Mouse (Mus musculus) neural tube, embryonic 12.5 days (tissue): Measurements from ENCODE around the gene Arf3. TPM values are rescaled to one million over a fixed set of nuclear protein-coding genes. Genes with fewer than 3 reads are reported as not detected.

Source experiments
- ATAC-seq: fragments of 200-750 bp; cut with Nextera tagmentation; 2 replicates; pipeline ENCODE4 v1.8.0; 2017; ENCODE audit warnings: low read depth, mild to moderate bottlenecking, moderate TSS enrichment, moderate library complexity; ENCODE audit not compliant: low FRiP score
- H3K27ac ChIP-seq: fragments of 300-500 bp; sonication (generic); 2 replicates; pipeline ENCODE4 v1.5.1; 2016
- H3K27me3 ChIP-seq: fragments of 300-500 bp; sonication (generic); replicated peaks from 2 replicates; pipeline ENCODE4 v1.6.1; 2016; ENCODE audit warnings: mild to moderate bottlenecking
- H3K36me3 ChIP-seq: fragments of 300-500 bp; sonication (generic); 2 replicates; pipeline ENCODE4 v1.6.1; 2016; ENCODE audit warnings: mild to moderate bottlenecking
- H3K4me1 ChIP-seq: fragments of 300-500 bp; sonication (generic); 2 replicates; pipeline ENCODE4 v1.6.1; 2016
- H3K4me2 ChIP-seq: fragments of 300-500 bp; sonication (generic); replicated peaks from 2 replicates; pipeline ENCODE4 v1.6.1; 2016; ENCODE audit warnings: mild to moderate bottlenecking
- H3K4me3 ChIP-seq: fragments of 300-500 bp; sonication (generic); 2 replicates; pipeline ENCODE4 v1.5.1; 2016
- H3K9ac ChIP-seq: fragments of 300-500 bp; sonication (generic); 2 replicates; pipeline ENCODE4 v1.6.1; 2016; ENCODE audit warnings: mild to moderate bottlenecking
- H3K9me3 ChIP-seq: fragments of 300-500 bp; sonication (generic); 2 replicates; pipeline ENCODE4 v1.6.1; 2016; ENCODE audit warnings: mild to moderate bottlenecking
- WGBS: fragments of 180-500 bp; shearing (Covaris S2); methylation state at CpG from one replicate; pipeline ENCODE4 v1.1.7; 2016; 5-methylcytosine and 5-hydroxymethylcytosine counted together
- polyA plus RNA-seq: library from polyadenylated mRNA; unstranded; fragments of >200 nt; fragmentation: Nextera tagmentation; extraction: Ambion mirVana; gene quantifications from 2 replicates; pipeline ENCODE4 v1.2.1, GENCODE M21; 2016

Arf3 gene
- polyA plus RNA-seq, 1 experiment from 2014 or later, result 77.4 TPM

DNA sequence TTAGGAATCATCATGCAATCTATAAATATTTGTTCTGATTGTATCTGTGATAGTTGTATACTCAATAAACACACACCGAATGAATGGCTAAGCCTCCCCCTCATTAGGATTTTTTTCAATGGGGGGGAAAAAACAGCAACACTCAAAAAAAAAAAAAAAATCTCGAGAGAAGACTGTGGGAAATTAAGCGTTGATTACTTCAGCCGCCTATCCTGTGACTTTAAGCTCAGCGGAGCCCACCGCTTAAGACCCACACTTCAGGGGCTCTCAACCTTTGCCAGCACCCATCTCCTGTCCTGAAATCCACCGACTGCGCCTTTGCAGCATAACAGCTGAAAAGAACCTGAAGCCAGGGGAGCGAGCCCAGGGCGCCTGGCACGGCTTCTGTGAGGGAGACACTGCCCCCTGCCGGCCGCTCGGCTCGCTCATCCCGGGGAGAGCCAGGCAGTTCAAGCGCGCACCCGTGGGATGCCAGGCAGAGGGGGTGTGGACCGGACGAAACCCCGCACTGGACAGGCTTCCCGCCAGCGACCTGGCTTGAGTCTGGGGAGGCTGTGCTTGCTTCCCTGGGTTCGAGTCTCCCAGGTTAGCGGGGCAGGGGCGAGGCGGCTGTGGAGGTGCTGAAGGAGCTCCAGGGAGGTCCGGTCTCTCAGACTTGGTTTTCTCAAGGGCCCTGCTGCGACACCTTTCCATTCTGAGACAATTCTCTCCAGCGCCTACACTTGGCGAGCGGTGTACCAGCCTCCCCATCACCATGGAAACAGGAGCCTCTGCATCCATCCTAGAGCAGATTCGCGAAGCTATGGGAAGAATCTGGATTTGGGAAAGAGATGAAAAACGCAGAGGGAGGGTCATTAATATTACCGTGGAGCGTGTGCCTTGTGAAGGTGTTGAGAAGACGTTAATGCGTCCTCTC, 63.6 kb downstream of the Arf3 start:
- WGBS, result 7% methylated on average over 40 of the region's 40 CpGs
- Histone ChIP-seq H3K27me3 (peaks cover 36% of the 10 kb centered on the region), H3K27ac (no peak overlapping the region), H3K9me3 (no peaks in the 10 kb centered on the region), H3K4me3 (peak overlapping the region; percentile 33), H3K4me2 (peak overlapping the region; percentile 63), H3K9ac (peak overlapping the region; percentile 22; the same call in 1 of the 2 replicates), H3K4me1 (no peaks in the 10 kb centered on the region), H3K36me3 (no peaks in the 10 kb centered on the region)
- ATAC-seq, result peak; percentile 74; the same call in 1 of the 2 replicates

DNA sequence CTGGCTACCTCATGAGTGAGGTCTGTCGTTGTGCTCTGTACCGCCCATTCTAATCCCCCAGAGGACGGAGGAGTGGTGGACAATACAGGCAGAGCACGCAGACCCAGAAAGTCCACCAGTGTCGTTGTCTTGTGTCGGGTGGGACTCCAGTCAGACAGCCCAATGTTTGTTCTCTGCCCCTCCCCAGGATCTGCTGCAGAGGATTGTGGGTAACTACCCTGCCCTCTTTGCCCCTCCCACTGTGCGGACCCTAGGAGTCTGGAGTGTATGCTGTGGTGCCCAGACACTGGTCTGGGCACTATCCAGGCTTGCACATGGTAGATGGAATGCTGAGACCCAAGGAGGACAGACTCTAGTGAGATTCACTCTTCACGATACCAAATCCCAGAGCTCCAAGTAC, 66.8 kb downstream of the Arf3 start:
- H3K4me1 ChIP-seq, result peaks cover 10% of the 10 kb centered on the region
- H3K27me3 ChIP-seq, result peaks cover 17% of the 10 kb centered on the region
- no peak for ATAC-seq
- no peak overlapping the region for H3K27ac ChIP-seq
- H3K9me3 ChIP-seq, result no peaks in the 10 kb centered on the region
- H3K9ac ChIP-seq, result no peak overlapping the region
- H3K4me3 ChIP-seq, result no peak overlapping the region
- 0 out of 2 replicates have a peak overlapping the region, but pooled peaks have one; percentile 9 for H3K4me2 ChIP-seq
- H3K36me3 ChIP-seq, result no peaks in the 10 kb centered on the region
- WGBS, result 57% methylated on average over 8 of the region's 8 CpGs

DNA sequence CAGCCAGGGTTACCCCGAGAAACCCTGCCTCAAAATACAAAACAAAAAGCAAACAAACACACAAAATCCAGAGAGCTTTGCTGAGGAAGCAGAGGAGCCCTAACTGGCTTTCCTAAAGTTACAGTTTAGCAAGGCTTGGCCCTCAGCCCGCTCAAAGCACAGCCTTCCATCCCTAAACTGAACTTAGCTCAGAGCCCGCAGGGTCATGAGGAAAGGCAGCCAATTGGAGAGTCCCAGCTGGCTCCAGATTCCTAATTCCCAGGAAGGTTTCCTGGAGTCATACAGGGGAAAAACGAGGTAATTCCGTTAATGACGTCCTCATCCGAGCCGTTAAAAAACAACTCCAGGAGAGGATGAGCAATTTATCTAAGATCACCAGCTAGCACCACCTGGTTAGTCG, 67.3 kb downstream of the Arf3 start:
- Histone ChIP-seq H3K9ac (no peak overlapping the region), H3K4me3 (no peak overlapping the region), H3K27ac (no peak overlapping the region), H3K27me3 (peaks cover 12% of the 10 kb centered on the region), H3K4me2 (no peak overlapping the region), H3K9me3 (no peaks in the 10 kb centered on the region), H3K36me3 (no peaks in the 10 kb centered on the region), H3K4me1 (peaks cover 15% of the 10 kb centered on the region)
- ATAC-seq, result no peak
- WGBS, result 45% methylated on average over 9 of the region's 9 CpGs

DNA sequence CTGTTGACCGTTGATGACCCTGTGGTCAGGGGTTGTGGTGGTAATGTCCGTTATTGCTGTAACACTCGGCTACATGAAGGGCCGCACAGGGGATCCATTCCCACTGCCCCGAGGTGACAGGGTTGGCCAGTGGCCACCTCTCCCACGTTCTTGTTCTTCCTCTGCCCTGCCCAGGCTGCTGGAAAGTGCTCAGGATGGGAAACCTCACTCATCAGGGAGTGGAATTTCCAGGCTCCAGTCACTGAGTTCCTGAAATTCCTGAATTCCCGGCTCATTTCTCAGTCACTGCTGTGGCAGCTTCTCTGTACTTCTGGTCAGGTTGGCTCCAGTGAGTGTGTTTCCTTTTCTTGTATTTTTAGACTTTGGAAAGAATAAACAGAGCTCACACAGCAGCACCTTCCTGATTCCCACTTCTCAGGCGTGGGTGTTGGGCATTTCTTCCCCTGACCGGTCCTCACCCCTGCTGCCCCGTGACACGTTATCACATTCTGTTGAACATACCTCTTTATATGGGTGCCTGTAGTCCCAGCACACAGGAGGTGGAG, 70.8 kb downstream of the Arf3 start:
- H3K9ac ChIP-seq, result no peak overlapping the region
- H3K36me3 ChIP-seq, result no peaks in the 10 kb centered on the region
- peaks cover 17% of the 10 kb centered on the region for H3K4me1 ChIP-seq
- no peaks in the 10 kb centered on the region for H3K27me3 ChIP-seq
- no peak overlapping the region for H3K4me3 ChIP-seq
- 52% methylated on average over 11 of the region's 11 CpGs for WGBS
- H3K9me3 ChIP-seq, result no peaks in the 10 kb centered on the region
- H3K27ac ChIP-seq, result no peak overlapping the region
- no peak overlapping the region for H3K4me2 ChIP-seq
- no peak for ATAC-seq

DNA sequence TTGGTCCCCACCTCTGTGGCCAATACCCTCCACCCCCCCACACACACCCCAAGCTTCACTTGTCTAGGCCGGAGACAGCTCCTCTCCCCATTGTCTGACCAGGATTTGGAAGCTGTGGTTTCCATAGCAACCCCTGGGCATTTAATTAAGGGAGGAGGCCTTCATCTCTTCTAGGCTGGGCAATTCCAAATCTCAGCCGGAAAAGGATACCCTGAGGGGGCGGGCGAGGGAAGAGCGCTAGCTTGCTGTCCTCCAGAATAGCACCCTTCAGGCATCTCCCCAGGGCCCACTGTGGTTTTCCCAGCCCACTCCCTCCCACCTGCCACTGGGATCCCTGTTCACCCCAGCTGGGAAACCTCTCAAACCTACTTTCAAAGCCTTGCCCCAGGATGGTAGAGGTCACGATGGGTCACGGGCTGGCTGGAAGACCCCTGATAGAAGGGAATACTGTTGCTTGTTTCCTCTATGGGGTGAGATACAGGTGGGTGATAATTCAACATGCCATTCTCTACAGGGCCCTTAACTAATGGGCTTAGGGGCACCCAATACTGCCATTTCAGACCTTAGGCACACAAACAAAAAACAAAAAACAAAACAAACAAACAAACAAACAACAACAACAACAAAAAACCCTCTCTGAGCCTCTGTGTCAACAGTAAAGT, 71.4 kb downstream of the Arf3 start:
- Histone ChIP-seq H3K9ac (no peak overlapping the region), H3K4me1 (peaks cover 17% of the 10 kb centered on the region), H3K4me3 (no peak overlapping the region), H3K27ac (no peak overlapping the region), H3K9me3 (no peaks in the 10 kb centered on the region), H3K36me3 (no peaks in the 10 kb centered on the region), H3K27me3 (no peaks in the 10 kb centered on the region), H3K4me2 (peak overlapping the region; percentile 10)
- 0 out of 2 replicates have a peak, but pooled peaks have one; percentile 48 for ATAC-seq
- 16% methylated on average over 7 of the region's 7 CpGs for WGBS

DNA sequence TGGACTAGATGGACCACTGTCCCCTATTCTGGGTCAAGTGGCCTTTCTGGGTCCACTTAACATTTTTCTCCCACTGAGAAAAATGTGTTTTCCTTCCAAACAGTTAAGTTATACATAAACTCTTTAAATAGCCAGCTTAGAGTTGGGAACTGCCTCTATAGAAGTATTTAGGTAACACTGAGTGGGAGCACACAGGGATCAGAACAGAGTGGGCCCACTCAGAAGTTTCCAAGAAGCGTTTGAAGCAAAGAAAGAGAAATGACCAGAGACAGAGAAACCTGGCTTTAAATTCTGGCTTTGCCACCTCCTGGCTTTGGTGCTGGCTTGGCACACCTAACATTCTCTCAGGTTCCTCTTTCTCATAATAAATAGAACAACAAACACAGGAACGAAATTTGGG, 73.3 kb downstream of the Arf3 start:
- H3K4me1 ChIP-seq, result peaks cover 17% of the 10 kb centered on the region
- ATAC-seq, result no peak
- no peaks in the 10 kb centered on the region for H3K27me3 ChIP-seq
- H3K27ac ChIP-seq, result no peak overlapping the region
- H3K9me3 ChIP-seq, result no peaks in the 10 kb centered on the region
- no peak overlapping the region for H3K4me3 ChIP-seq
- WGBS, result 84% methylated on average over 2 of the region's 2 CpGs
- H3K4me2 ChIP-seq, result no peak overlapping the region
- no peak overlapping the region for H3K9ac ChIP-seq
- no peaks in the 10 kb centered on the region for H3K36me3 ChIP-seq

Other genes starting within 250 kb of the Arf3 start
- gene Kansl2, start 228.9 kb downstream of the Arf3 start, polyA plus RNA-seq, result 169 and 183 TPM in 2 replicates
- gene Ccnt1, start 192.3 kb downstream of the Arf3 start, polyA plus RNA-seq, result 65.7 and 65.8 TPM in 2 replicates
- not detected in 2 replicates for gene 4930415O20Rik, start 192.2 kb downstream of the Arf3 start, polyA plus RNA-seq
- 14.5 and 16.3 TPM in 2 replicates for gene Adcy6, start 153.1 kb downstream of the Arf3 start, polyA plus RNA-seq
- gene Cacnb3, start 132.4 kb downstream of the Arf3 start, polyA plus RNA-seq, result 108 and 127 TPM in 2 replicates
- gene Ddx23, start 100.3 kb downstream of the Arf3 start, polyA plus RNA-seq, result 16.4 and 23.2 TPM in 2 replicates
- gene Rnd1, start 85.8 kb downstream of the Arf3 start, polyA plus RNA-seq, result 7.8 and 9.7 TPM in 2 replicates
- gene Ccdc65, start 55.0 kb downstream of the Arf3 start, polyA plus RNA-seq, result 2.1 and 2.3 TPM in 2 replicates
- gene Fkbp11, start 35.0 kb downstream of the Arf3 start, polyA plus RNA-seq, result 7.7 and 8.9 TPM in 2 replicates
- 0.26 and 0.53 TPM in 2 replicates for gene Wnt10b, start 14.9 kb upstream of the Arf3 start, polyA plus RNA-seq
- 7.5 and 12.3 TPM in 2 replicates for gene Wnt1, start 26.6 kb upstream of the Arf3 start, polyA plus RNA-seq
- 0.47 and 0.82 TPM in 2 replicates for gene Ddn, start 46.3 kb upstream of the Arf3 start, polyA plus RNA-seq
- 70.1 and 79.2 TPM in 2 replicates for gene Prkag1, start 68.3 kb upstream of the Arf3 start, polyA plus RNA-seq
- 10.4 and 12.3 TPM in 2 replicates for gene Kmt2d, start 108.0 kb upstream of the Arf3 start, polyA plus RNA-seq
- gene Rhebl1, start 131.3 kb upstream of the Arf3 start, polyA plus RNA-seq, result 27.8 and 27.9 TPM in 2 replicates
- gene Dhh, start 135.3 kb upstream of the Arf3 start, polyA plus RNA-seq, result 1.6 and 1.9 TPM in 2 replicates
- gene Lmbr1l, start 155.0 kb upstream of the Arf3 start, polyA plus RNA-seq, result 35.9 and 40.0 TPM in 2 replicates
- gene Tuba1b, start 171.4 kb upstream of the Arf3 start, polyA plus RNA-seq, result 1,299 and 1,329 TPM in 2 replicates
- not detected in 2 replicates for gene Gm49450, start 190.3 kb upstream of the Arf3 start, polyA plus RNA-seq
- 10,701 and 10,796 TPM in 2 replicates for gene Tuba1a, start 190.5 kb upstream of the Arf3 start, polyA plus RNA-seq